36 mouse cellular contexts compared by ENCODE assay signal in genomic region chr2:90781323-90781722, GRCm38 (mm10). TPM values are rescaled to one million over a fixed set of nuclear protein-coding genes. Genes with fewer than 3 reads are reported as not detected.
DNase-seq lines count a peak whose midpoint lies in the region; ATAC-seq and TF ChIP-seq lines count a peak whose summit lies in the region.
"Had no signal": no experiment of that assay in that cellular context is flagged by ENCODE, and none has a peak within 500 bp of the region (broad histone marks: within the 10 kb centered on the region; RNA-seq: fewer than 3 reads in every experiment).

No protein-coding gene starts in this region.

- dilution Hi-C loops in CH12.LX (cut with MboI; ENCODE audit: extremely low pct_ligation_motif_present, extremely low pct_unique_long_range_greater_than_20kb, low sequenced_read_pairs) = no loop called here

- TF ChIP-seq POLR2A in CH12.LX (IDR thresholded peaks at IDR 0.05; ENCODE audit: low read depth, low read length) = no peak

- H3K9ac ChIP-seq in lung, embryonic 14.5 days = no peak overlapping the region
- no peak overlapping the region for H3K9ac ChIP-seq in lung, postnatal 0 days (replicated peaks; ENCODE audit: low read depth)
- no peak overlapping the region for H3K9ac ChIP-seq in CH12.LX (ENCODE audit: insufficient read depth, low read depth)
- H3K9ac ChIP-seq in hindbrain, embryonic 11.5 days (ENCODE audit: low read depth, low read length) = no peak overlapping the region
- H3K9ac ChIP-seq: embryonic facial prominence, embryonic 12.5 days; hindbrain, embryonic 12.5 days; intestine, embryonic 15.5 days; limb, embryonic 12.5 days; liver, embryonic 15.5 days; lung, embryonic 15.5 days; neural tube, embryonic 12.5 days had no signal

- H3K9me3 ChIP-seq in lung, embryonic 14.5 days (ENCODE audit: low read depth, low read length) = no peaks in the 10 kb centered on the region
- no peaks in the 10 kb centered on the region for H3K9me3 ChIP-seq in lung, postnatal 0 days (ENCODE audit: low read length)
- no peaks in the 10 kb centered on the region for H3K9me3 ChIP-seq in CH12.LX (replicated peaks; ENCODE audit: low read length)
- H3K9me3 ChIP-seq in hindbrain, embryonic 11.5 days (ENCODE audit: control insufficient read depth, low read length) = no peaks in the 10 kb centered on the region
- H3K9me3 ChIP-seq: embryonic facial prominence, embryonic 12.5 days; heart, embryonic 13.5 days; hindbrain, embryonic 12.5 days; intestine, embryonic 15.5 days; limb, embryonic 12.5 days; liver, embryonic 15.5 days; lung, embryonic 15.5 days; neural tube, embryonic 12.5 days had no signal

- no peak for TF ChIP-seq EP300 in lung, postnatal 0 days (IDR thresholded peaks at IDR 0.05)
- peak; percentile 65 for TF ChIP-seq EP300 in CH12.LX (IDR thresholded peaks at IDR 0.05; ENCODE audit: low read length)

- no peak overlapping the region for H3K4me3 ChIP-seq in lung, embryonic 14.5 days (ENCODE audit: low read depth, low read length)
- H3K4me3 ChIP-seq in lung, postnatal 0 days (ENCODE audit: low read depth, low read length) = no peak overlapping the region
- no peak overlapping the region for H3K4me3 ChIP-seq in CH12.LX (replicated peaks in 1 of 3; ENCODE audit: low read depth in 2 of 3, low read length in 2 of 3, poor library complexity in 1 of 3)
- no peak overlapping the region for H3K4me3 ChIP-seq in hindbrain, embryonic 11.5 days (ENCODE audit: low read depth, low read length)
- H3K4me3 ChIP-seq: embryonic facial prominence, embryonic 12.5 days; gastrocnemius, adult 2 months; heart, adult 2 months; heart, embryonic 13.5 days; hindbrain, embryonic 12.5 days; intestine, embryonic 15.5 days; limb, embryonic 12.5 days; liver, embryonic 15.5 days; lung, embryonic 15.5 days; neural tube, embryonic 12.5 days had no signal

- peak; percentile 6 for DNase-seq in lung, embryonic 14.5 days
- DNase-seq in lung, postnatal 0 days (ENCODE audit: low spot score) = no peak
- peak; percentile 59 for DNase-seq in CH12.LX (ENCODE audit: extremely low read depth)
- peak; percentile 11 for DNase-seq in embryo, embryonic 11 days
- DNase-seq in hindbrain, embryonic 11.5 days (ENCODE audit: low spot score) = no peak
- no peak for DNase-seq in left cerebral cortex, postnatal 10 days (ENCODE audit: extremely low spot score in 1 of 2, low spot score in 2 of 2)
- DNase-seq in left cerebral cortex, postnatal 14 days (ENCODE audit: low spot score in 2 of 2) = no peak
- DNase-seq: adrenal gland, postnatal 10 days; cerebellum, adult 11 months; cerebellum, adult 9-10 months; gastrocnemius, adult 2 months; gastrocnemius, postnatal 36 days; heart, adult 2 months; kidney, adult 9 months; kidney, postnatal 10 days; layer of hippocampus, postnatal 36 days; lung, postnatal 36 days; right cerebral cortex, adult 18-20 months; spleen, adult 18-20 months; thymus, adult 2 months; thymus, postnatal 36 days had no signal

- 0 out of 2 replicates have a peak, but pooled peaks cover 6% of the 10 kb centered on the region for H3K79me2 ChIP-seq in CH12.LX (replicated peaks; ENCODE audit: control insufficient read depth, extremely low read depth, insufficient read depth, poor library complexity, severe bottlenecking)

- no peak for TF ChIP-seq RAD21 in CH12.LX (IDR thresholded peaks at IDR 0.05; ENCODE audit: low read depth, low read length)

- no peak for ATAC-seq in lung, embryonic 14.5 days (ENCODE audit: insufficient read depth)
- ATAC-seq in lung, postnatal 0 days = no peak
- no peak for ATAC-seq in hindbrain, embryonic 11.5 days (ENCODE audit: low FRiP score)
- ATAC-seq: forebrain, embryonic 16.5 days; hindbrain, postnatal 0 days; midbrain, embryonic 16.5 days; Patski had no signal

- no peaks in the 10 kb centered on the region for H3K27me3 ChIP-seq in lung, embryonic 14.5 days (ENCODE audit: insufficient read depth, low read length)
- H3K27me3 ChIP-seq in lung, postnatal 0 days (replicated peaks; ENCODE audit: insufficient read depth, low read length) = no peaks in the 10 kb centered on the region
- H3K27me3 ChIP-seq in CH12.LX (replicated peaks) = no peaks in the 10 kb centered on the region
- no peaks in the 10 kb centered on the region for H3K27me3 ChIP-seq in hindbrain, embryonic 11.5 days (ENCODE audit: control insufficient read depth, insufficient read depth, low read length)
- H3K27me3 ChIP-seq: embryonic facial prominence, embryonic 12.5 days; intestine, embryonic 15.5 days; Patski had no signal

- H3K4me1 ChIP-seq in lung, embryonic 14.5 days (ENCODE audit: insufficient read depth) = no peaks in the 10 kb centered on the region
- 0 out of 2 replicates have a peak, but pooled peaks cover 2% of the 10 kb centered on the region for H3K4me1 ChIP-seq in lung, postnatal 0 days (ENCODE audit: insufficient read depth, low read depth, low read length)
- peaks cover 0 to 52% of the 10 kb centered on the region in 2 experiments; a peak in 2 of 4 replicates for H3K4me1 ChIP-seq in CH12.LX (ENCODE audit: control insufficient read depth in 1 of 2, insufficient read depth in 2 of 2)
- peaks cover 2% of the 10 kb centered on the region; the same call in 1 of the 2 replicates for H3K4me1 ChIP-seq in hindbrain, embryonic 11.5 days (replicated peaks; ENCODE audit: control insufficient read depth, insufficient read depth, low read length)

- in situ Hi-C loops in CH12.LX (cut with MboI; ENCODE audit: low pct_ligation_motif_present, low pct_unique_long_range_greater_than_20kb, low sequenced_read_pairs) = no loop called here

- no peak for TF ChIP-seq CTCF in lung, embryonic 14.5 days (IDR thresholded peaks at IDR 0.05; ENCODE audit: low read depth)
- TF ChIP-seq CTCF in lung, postnatal 0 days (IDR thresholded peaks at IDR 0.05) = no peak
- TF ChIP-seq CTCF in CH12.LX (conservative IDR thresholded peaks at IDR 0.05 in 1 of 2, IDR thresholded peaks at IDR 0.05 in 1 of 2; ENCODE audit: low read depth in 2 of 2, low read length in 2 of 2) = no peak

- intact Hi-C loops in left cerebral cortex, postnatal 10 days (cut with DNase I) = loop anchor here (5.0 kb wide), 1 partner anchor 66 kb away; the partner anchor contains the start of gene Mtch2
- intact Hi-C loops in left cerebral cortex, postnatal 14 days (cut with DNase I) = loop anchor here (5.0 kb wide), 1 partner anchor 66 kb away; the partner anchor contains the start of gene Mtch2

- H3K4me2 ChIP-seq in lung, embryonic 14.5 days = no peak overlapping the region
- no peak overlapping the region for H3K4me2 ChIP-seq in lung, postnatal 0 days (replicated peaks; ENCODE audit: low read depth, low read length)
- peak overlapping the region; percentile 21; the same call in 1 of the 2 replicates for H3K4me2 ChIP-seq in CH12.LX (ENCODE audit: insufficient read depth, low read depth, poor library complexity, severe bottlenecking)
- H3K4me2 ChIP-seq in hindbrain, embryonic 11.5 days (replicated peaks; ENCODE audit: low read depth, low read length) = no peak overlapping the region
- H3K4me2 ChIP-seq: embryonic facial prominence, embryonic 12.5 days; intestine, embryonic 15.5 days; liver, embryonic 15.5 days; midbrain, embryonic 11.5 days; neural tube, embryonic 12.5 days had no signal

- WGBS in lung, embryonic 14.5 days = 20% methylated on average over 3 of the region's 3 CpGs
- WGBS in lung, postnatal 0 days = 22% methylated on average over 3 of the region's 3 CpGs
- 38% methylated on average over 3 of the region's 3 CpGs for WGBS in hindbrain, embryonic 11.5 days

- H3K36me3 ChIP-seq in lung, embryonic 14.5 days (ENCODE audit: insufficient read depth) = peaks cover 49% of the 10 kb centered on the region
- peaks cover 28% of the 10 kb centered on the region; the same call in 1 of the 2 replicates for H3K36me3 ChIP-seq in lung, postnatal 0 days (ENCODE audit: insufficient read depth, low read length)
- peaks cover 34 to 62% of the 10 kb centered on the region in 2 experiments for H3K36me3 ChIP-seq in CH12.LX (replicated peaks in 1 of 2; ENCODE audit: control insufficient read depth in 1 of 2, insufficient read depth in 1 of 2, low read length in 1 of 2)
- H3K36me3 ChIP-seq in hindbrain, embryonic 11.5 days (ENCODE audit: control insufficient read depth, insufficient read depth, low read length) = peaks cover 13% of the 10 kb centered on the region; the same call in 1 of the 2 replicates

- H3K27ac ChIP-seq in lung, embryonic 14.5 days (ENCODE audit: low read depth) = no peak overlapping the region
- no peak overlapping the region for H3K27ac ChIP-seq in lung, postnatal 0 days (ENCODE audit: low read length)
- no peak overlapping the region for H3K27ac ChIP-seq in CH12.LX (ENCODE audit: insufficient read depth, low read depth)
- no peak overlapping the region for H3K27ac ChIP-seq in hindbrain, embryonic 11.5 days (ENCODE audit: low read depth, low read length)
- H3K27ac ChIP-seq: embryonic facial prominence, embryonic 12.5 days; gastrocnemius, adult 2 months; heart, adult 2 months; hindbrain, embryonic 12.5 days; hindbrain, postnatal 0 days; intestine, embryonic 15.5 days; limb, embryonic 12.5 days; liver, embryonic 15.5 days; lung, embryonic 15.5 days; neural tube, embryonic 12.5 days had no signal

TF ChIP-seq in CH12.LX, 34 proteins besides CTCF, POLR2A, EP300 and RAD21 (continues in another document):
- TF ChIP-seq ZC3H11A (IDR thresholded peaks at IDR 0.05; ENCODE audit: low read depth, low read length) (no peak), CHD2 (IDR thresholded peaks at IDR 0.05; ENCODE audit: low read length) (no peak), PAX5 (IDR thresholded peaks at IDR 0.05; ENCODE audit: low read length) (no peak), GABPA (IDR thresholded peaks at IDR 0.05; ENCODE audit: insufficient replicate concordance, low read depth, low read length) (no peak), MAZ (IDR thresholded peaks at IDR 0.05; ENCODE audit: low read depth, low read length) (no peak)

RNA-seq across cellular contexts. Expression of gene Agbl2, which starts 1.2 kb away (rescaled TPM):
- polyA plus RNA-seq in lung, embryonic 14.5 days (2014; fragmentation: Nextera tagmentation; extraction: Ambion mirVana) = 0.96 and 1.2 TPM in 2 replicates
- 2.7 and 3.1 TPM in 2 replicates for polyA plus RNA-seq in lung, postnatal 0 days (2015; fragmentation: Nextera tagmentation; extraction: Ambion mirVana)
- total RNA-seq in CH12.LX (2012; rRNA removed) (not detected in 2 replicates), CH12.LX (2014; rRNA removed) (not detected in 2 replicates)
- not detected in 2 replicates for polyA plus RNA-seq in CH12.LX (2012; ENCODE audit: insufficient read length, low read depth)
- 1.3 and 1.8 TPM in 2 replicates for polyA plus RNA-seq in hindbrain, embryonic 11.5 days (2014; fragmentation: Nextera tagmentation; extraction: Ambion mirVana)
- total RNA-seq in left cerebral cortex, postnatal 10 days (2021) = under 1 TPM; 0.28 to 0.32 TPM
- under 1 TPM; 0.18 to 0.55 TPM for total RNA-seq in left cerebral cortex, postnatal 14 days (2021)
- total RNA-seq: liver, adult 2 months; megakaryocyte, adult 5-6 weeks had no signal
- polyA plus RNA-seq: liver, embryonic 15.5 days; Patski had no signal

RNA-seq across cellular contexts. Expression of gene Fnbp4, which starts 36.2 kb away (rescaled TPM):
- 96.9 and 106 TPM in 2 replicates for polyA plus RNA-seq in lung, embryonic 14.5 days (2014; fragmentation: Nextera tagmentation; extraction: Ambion mirVana)
- 35.6 and 36.0 TPM in 2 replicates for polyA plus RNA-seq in lung, postnatal 0 days (2015; fragmentation: Nextera tagmentation; extraction: Ambion mirVana)
- total RNA-seq in CH12.LX (2012; rRNA removed) = 33.6 and 41.3 TPM in 2 replicates
- 48.8 and 54.9 TPM in 2 replicates for total RNA-seq in CH12.LX (2014; rRNA removed)
- polyA plus RNA-seq in CH12.LX (2012; ENCODE audit: insufficient read length, low read depth) = 66.7 and 74.0 TPM in 2 replicates
- 109 and 110 TPM in 2 replicates for polyA plus RNA-seq in hindbrain, embryonic 11.5 days (2014; fragmentation: Nextera tagmentation; extraction: Ambion mirVana)
- total RNA-seq in left cerebral cortex, postnatal 10 days (2021) = 10 to 100 TPM; 77.1 to 80.6 TPM
- 10 to 100 TPM; 62.7 to 62.8 TPM for total RNA-seq in left cerebral cortex, postnatal 14 days (2021)

Comparison
In these comparisons a context has a peak if more than half of its experiments do, and no peak if none do; other contexts are left out.
1. DNase-seq: peak in lung, embryonic 14.5 days (single experiment), CH12.LX (single experiment) and embryo, embryonic 11 days (single experiment); none in lung, postnatal 0 days (single experiment), hindbrain, embryonic 11.5 days (single experiment), left cerebral cortex, postnatal 10 days (0 of 2) and left cerebral cortex, postnatal 14 days (0 of 2).